Mouse (Mus musculus): ENCODE measurements around the gene Scube2. TPM values are rescaled to one million over a fixed set of nuclear protein-coding genes. Genes with fewer than 3 reads are reported as not detected.

Scube2 gene
- total RNA-seq, 4 experiments from 2014 or later: 0.87 to 1.9 (median 1.3) TPM

Other genes with a start within 250 kb of the Scube2 start
- 1 to 10 TPM; 3.7 to 5.7 (median 4.7) TPM for gene St5, start 162.1 kb downstream of the Scube2 start, total RNA-seq (2022)
- 10 to 100 TPM; 15.6 to 26.7 (median 24.0) TPM for gene Akip1, start 162.0 kb downstream of the Scube2 start, total RNA-seq (2022)
- gene BC051019, start 141.8 kb downstream of the Scube2 start, total RNA-seq (2022): not detected
- not detected for gene Ascl3, start 134.0 kb downstream of the Scube2 start, total RNA-seq (2022)
- gene Tmem9b, start 112.8 kb downstream of the Scube2 start, total RNA-seq (2022): 10 to 100 TPM; 28.9 to 32.9 (median 31.3) TPM
- gene Nrip3, start 83.7 kb downstream of the Scube2 start, total RNA-seq (2022): under 1 TPM in 1 of 4 experiments, not detected in 3; 0.05 TPM
- 10 to 100 TPM; 41.5 to 49.6 (median 45.4) TPM for gene Dennd5a, start 94.8 kb upstream of the Scube2 start, total RNA-seq (2022)
- gene Tmem41b, start 121.2 kb upstream of the Scube2 start, total RNA-seq (2022): 10 to 100 TPM; 17.6 to 26.6 (median 22.4) TPM
- 100 to 1,000 TPM in 1 of 4 experiments, 10 to 100 TPM in 3; 79.8 to 101 (median 90.9) TPM for gene Ipo7, start 152.6 kb upstream of the Scube2 start, total RNA-seq (2022)
- gene Zfp143, start 195.5 kb upstream of the Scube2 start, total RNA-seq (2022): 10 to 100 TPM in 2 of 4 experiments, 1 to 10 TPM in 2; 7.2 to 12.1 (median 10.4) TPM